Mouse (Mus musculus) adrenal gland, postnatal 14 days (tissue): ENCODE measurements around the gene Nup107. TPM values are rescaled to one million over a fixed set of nuclear protein-coding genes. Genes with fewer than 3 reads are reported as not detected.
"Not testable (repeated sequence)": the region's sequence is repeated elsewhere in the genome, so short reads cannot be mapped to it uniquely, and the experiment has no call there.

Experiments used
- DNase-seq: peaks from one replicate; pipeline ENCODE4 v3.0.0; 2021; ENCODE audit warnings: mixed read lengths
- total RNA-seq: library from RNA; stranded (reverse); gene quantifications from 2 replicates; pipeline ENCODE4 v1.2.3, GENCODE M21; 2021

Nup107 gene
- total RNA-seq, 1 experiment from 2014 or later = 14.8 TPM

DNA sequence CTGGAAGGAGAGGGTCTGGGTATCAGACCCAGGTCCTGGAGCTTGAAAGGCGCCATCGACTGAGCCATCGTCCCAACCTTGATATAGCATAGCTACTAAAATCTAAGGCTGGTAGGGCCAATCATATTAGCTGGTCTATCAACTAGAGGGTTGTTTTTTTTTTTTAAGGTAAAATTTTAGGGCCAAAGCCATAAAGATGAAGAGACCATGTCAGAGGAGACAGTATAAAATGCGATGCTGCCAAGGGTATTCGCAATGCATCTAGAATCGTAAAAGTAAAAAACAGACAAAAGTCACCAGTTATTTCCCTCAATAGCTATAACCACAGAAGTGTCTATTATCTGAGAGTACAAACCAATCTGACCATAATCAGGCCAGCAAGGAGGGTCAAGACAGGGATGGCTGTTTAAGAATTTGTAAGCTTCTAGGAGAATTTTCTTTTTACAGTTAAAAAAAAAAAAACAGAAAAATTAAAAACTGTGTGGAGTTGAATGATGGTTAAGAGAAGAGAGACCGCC is 40.1 kb downstream of the Nup107 start:
- no peak for DNase-seq

DNA sequence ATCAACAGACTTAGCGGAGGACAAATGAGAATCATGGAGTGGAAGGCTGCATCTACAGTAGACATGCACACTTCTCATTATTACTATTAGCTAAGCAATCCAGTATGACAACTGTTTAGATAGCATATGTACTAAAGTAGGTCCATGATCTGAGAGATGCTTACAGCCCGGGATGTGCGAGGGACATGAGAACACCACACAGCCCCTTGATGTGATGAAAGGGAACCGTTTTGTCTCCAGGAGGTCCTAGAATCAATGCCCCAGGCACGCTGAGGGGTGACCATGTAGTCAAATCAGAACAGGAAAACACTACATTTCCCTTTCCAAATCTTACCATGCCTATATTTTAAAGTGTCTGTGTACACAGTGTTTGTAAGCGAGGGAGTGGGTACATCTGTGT is 40.8 kb downstream of the Nup107 start:
- DNase-seq = no peak

DNA sequence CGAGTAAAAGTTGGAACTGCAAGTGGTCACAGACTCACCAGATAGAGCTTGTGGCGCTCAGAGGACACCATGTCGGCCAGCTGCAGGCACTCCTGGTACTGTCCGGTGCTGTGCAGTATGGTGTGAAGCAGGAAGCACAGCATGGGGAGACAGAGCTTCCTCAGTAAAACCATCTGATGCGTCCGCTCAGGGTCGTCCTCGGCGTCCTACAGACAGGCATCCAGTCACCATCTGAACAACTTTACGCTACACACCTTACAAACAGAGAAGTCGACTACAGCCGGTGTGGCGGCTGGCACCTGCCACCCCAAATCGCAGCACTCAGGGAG is 41.3 kb downstream of the Nup107 start:
- DNase-seq = no peak

- DNase-seq = no peak
Measured at GRCm38 (mm10) chr10:117750529-117751281, 41.8 kb downstream of the Nup107 start.

DNA sequence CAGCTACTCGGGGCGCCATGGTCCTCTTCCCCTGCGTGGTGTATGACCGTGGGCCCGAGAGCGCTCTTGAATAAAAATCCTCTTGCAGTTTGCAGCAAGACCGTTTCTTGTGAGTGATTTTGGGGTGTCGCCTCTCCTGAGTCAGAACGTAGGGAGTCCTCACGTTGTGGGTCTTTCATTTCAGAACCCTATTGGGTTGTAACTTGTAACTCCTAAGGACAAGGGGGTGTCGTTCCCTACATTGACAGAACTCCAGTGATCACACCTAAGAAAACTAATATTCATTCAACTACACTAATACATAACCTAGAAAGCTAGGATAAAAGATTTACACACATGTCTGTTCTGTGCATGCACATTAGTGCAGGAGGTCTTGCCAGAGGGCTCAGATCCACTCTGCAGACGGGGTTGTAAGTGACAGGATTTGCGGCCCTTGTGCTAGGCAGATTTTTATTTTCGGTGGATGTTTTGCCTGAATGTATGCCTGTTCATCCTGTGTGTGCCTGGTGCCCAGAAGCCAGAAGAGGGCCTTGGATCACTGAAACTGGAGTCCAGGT is 42.6 kb downstream of the Nup107 start:
- no peak for DNase-seq

DNA sequence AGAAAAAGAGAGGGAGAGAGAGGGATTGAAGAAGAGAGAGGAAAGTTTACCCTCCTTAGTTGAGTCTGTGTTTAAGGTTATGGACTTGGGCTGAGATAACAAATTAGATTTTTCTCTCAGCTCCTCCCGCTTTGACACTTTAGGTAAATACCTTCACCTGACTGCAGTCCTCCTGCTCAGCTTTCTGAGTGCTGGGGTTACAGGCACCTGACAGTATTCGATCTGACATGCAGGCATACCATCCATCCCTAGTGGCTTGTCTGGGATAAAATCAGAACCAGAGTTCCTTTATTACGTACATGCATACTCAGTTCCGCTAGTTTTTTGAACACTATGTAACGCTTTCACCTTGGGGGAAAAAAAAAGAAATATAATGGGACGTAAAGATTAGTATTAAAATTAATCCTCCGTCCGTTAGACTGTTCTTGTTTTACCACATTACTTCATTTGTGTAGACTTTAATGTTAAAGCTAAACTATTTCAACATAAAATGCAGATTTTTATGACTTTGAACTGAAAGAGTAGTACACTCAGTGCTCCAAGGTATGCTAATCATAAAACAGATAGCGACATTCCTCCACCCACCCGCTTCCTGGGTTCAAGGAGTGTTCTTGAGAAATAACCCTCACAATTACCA is 43.3 kb downstream of the Nup107 start:
- DNase-seq = no peak

- DNase-seq = no peak
Measured at GRCm38 (mm10) chr10:117748276-117749049, 44.0 kb downstream of the Nup107 start.

DNA sequence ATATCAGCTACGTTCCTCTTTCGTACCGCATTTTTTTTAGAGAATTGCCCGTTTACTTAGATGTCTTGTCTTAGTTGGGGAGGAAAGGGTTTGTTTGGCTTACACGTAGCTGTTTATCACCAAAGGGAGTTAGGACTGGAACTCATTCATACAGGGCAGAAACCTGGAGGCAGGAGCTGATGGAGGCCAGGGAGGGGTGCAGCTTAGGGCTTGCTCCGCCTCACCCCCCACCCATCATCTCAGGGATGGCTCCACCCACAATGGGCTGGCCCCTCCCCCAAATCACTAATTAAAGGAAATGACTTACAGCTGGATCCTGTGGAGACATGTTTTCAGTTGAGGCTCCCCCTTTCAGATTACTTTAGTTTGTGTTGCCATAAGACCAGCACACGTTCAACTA is 44.8 kb downstream of the Nup107 start:
- DNase-seq = no peak

DNA sequence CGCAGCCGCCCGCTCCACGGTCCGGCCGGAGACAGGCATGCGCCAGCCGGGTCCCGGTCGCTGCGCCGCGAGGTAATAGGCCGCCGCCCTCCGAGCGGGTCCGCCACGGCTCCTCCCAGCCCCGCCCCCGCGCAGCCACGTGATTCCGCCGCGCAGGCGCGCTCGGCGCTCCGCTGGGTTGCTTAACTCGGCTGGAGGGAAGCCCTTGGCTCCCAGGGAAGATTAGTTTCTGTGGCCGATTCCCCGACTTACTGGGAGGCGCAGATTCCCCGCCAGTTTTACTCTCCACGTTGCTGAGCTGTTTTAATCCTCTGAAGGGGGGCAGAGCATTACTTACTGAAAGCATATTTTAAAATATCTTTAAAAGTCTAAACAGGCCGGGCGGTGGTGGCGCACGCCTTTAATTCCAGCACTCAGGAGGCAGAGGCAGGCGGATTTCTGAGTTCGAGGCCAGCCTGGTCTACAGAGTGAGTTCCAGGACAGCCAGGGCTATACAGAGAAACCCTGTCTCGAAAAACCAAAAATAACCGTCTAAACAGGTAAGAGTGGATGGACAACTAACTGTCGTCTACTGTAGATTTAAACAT is 46.1 kb downstream of the Nup107 start, which contains the start of gene Slc35e3:
TSS of gene Slc35e3 (minus strand) at position 69 of the 587 bp plus-strand sequence.
- peak; percentile 99 for DNase-seq

GRCm38 (mm10) chr10:117745570-117746296 is 46.8 kb downstream of the Nup107 start:
- DNase-seq = not testable (repeated sequence)

- no peak for DNase-seq
Measured at GRCm38 (mm10) chr10:117743917-117744316, 48.6 kb downstream of the Nup107 start.

- DNase-seq = no peak
Measured at GRCm38 (mm10) chr10:117743182-117743581, 49.3 kb downstream of the Nup107 start.

DNA sequence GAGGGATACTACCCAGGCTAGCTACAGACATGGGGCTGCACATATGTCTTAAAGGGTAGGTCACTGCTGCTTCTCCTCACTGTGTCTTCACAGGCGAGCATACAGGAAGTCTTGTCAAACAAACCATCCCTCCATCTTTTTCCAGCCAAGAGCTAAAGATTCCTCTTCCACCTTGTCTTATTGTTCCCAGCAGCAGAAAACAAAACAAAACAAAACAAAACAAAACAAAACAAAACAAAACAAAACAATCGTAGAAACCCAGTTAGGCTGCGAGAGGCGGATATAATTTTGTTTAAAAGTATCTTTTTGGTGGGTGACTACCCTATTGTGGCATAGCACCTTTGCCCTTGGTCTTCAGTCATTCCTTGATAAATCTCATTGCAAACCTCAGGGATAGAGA is 49.9 kb downstream of the Nup107 start:
- no peak for DNase-seq

- no peak for DNase-seq
Measured at GRCm38 (mm10) chr10:117741698-117742475, 50.6 kb downstream of the Nup107 start.

DNA sequence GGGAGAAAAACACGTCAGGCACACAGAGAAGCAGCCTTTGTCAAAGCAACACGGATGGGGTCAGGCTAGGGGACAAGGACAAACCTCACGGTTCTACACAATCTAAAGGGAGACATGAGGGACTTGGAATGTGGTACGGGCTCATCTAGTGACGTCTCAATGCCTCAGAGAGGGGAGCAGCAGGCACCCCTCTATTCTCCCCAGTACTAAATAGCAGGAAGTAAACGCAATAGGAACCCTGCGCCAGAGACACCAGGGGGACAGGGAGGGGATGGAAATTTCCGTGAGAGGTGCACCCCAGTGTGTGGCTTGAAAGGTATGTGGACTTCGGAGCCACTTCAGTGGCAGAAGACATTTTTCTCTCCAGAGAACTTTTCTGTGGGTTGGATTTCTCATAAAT is 51.6 kb downstream of the Nup107 start:
- DNase-seq = no peak

DNA sequence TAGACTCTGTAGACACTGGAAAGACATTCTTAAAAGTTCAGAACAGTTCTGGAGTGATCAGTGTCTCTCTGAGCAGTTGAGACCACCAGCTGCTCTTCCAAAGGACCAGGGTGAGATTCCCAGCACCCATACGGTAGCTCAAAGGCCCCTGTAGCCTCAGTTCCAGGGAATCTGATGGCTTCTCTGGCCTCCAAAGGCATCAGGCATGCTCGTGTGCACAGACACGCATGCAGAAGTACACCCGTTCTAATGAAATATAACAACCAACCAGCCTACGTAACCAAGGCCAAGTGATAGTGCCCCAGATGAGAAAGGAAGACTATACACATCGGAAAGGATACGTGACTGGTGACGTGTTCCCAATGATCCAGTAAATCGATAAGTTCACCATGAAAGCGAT is 52.3 kb downstream of the Nup107 start:
- no peak for DNase-seq

GRCm38 (mm10) chr10:117739648-117739948 is 52.9 kb downstream of the Nup107 start:
- no peak for DNase-seq

DNA sequence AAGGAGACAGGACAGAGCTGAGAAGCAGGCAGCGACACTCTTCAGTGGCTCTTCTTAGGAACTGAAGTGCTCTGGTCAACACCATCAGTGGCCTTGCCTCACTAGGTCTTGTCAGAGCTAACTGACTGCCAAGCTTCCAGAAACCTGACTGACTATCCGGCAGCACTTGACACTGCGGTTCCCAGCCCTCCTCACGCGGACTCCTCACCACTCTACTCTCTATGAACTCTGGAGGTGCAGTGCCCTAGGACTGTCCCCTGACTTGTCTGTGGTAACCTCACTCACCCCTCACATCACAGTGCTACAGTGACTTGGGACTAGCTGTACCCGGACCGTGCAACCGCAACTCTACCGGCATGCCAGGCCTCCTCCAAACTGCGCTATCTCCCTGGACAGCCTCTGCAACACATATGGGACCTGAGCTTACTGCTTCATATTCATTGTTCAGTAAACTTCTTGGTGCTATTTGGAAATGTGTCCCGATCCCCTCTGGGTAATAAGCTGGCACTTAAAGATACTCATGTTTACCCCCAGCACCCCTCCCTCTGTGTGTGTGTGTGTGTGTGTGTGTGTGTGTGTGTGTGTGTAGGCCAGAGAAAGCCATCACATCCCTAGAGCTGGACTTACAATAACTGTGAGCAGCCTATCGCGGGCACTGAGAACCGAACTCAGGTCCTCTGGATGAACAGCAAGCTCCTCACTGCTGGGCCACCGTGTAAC is 53.4 kb downstream of the Nup107 start:
- DNase-seq = no peak

GRCm38 (mm10) chr10:117738140-117738921 is 54.2 kb downstream of the Nup107 start:
- no peak for DNase-seq
